ENCODE assay signal across 10 mouse cellular contexts in genomic region chr4:129141560-129142438, GRCm38 (mm10). TPM values are rescaled to one million over a fixed set of nuclear protein-coding genes. Genes with fewer than 3 reads are reported as not detected.
DNase-seq lines count a peak whose midpoint lies in the region; ATAC-seq and TF ChIP-seq lines count a peak whose summit lies in the region.
"Had no signal": no experiment of that assay in that cellular context is flagged by ENCODE, and none has a peak within 500 bp of the region (broad histone marks: within the 10 kb centered on the region; RNA-seq: fewer than 3 reads in every experiment).

No protein-coding gene starts in this region.

- TF ChIP-seq CTCF in forebrain, postnatal 0 days (IDR thresholded peaks at IDR 0.05; ENCODE audit: low read depth) = no peak
- no peak for TF ChIP-seq CTCF in stomach, postnatal 0 days (IDR thresholded peaks at IDR 0.05; ENCODE audit: low read depth)

- no peaks in the 10 kb centered on the region for H3K9me3 ChIP-seq in forebrain, postnatal 0 days (ENCODE audit: low read length)
- no peaks in the 10 kb centered on the region for H3K9me3 ChIP-seq in forebrain, embryonic 14.5 days (replicated peaks; ENCODE audit: control insufficient read depth, low read length)
- H3K9me3 ChIP-seq in stomach, embryonic 16.5 days (replicated peaks; ENCODE audit: control insufficient read depth, low read length) = no peaks in the 10 kb centered on the region
- H3K9me3 ChIP-seq in stomach, postnatal 0 days (ENCODE audit: control insufficient read depth, low read length) = no peaks in the 10 kb centered on the region
- H3K9me3 ChIP-seq in intestine, embryonic 16.5 days (ENCODE audit: control insufficient read depth, low read length) = no peaks in the 10 kb centered on the region

- DNase-seq in forebrain, postnatal 0 days = no peak
- no peak for DNase-seq in forebrain, embryonic 14.5 days (ENCODE audit: low spot score)
- no peak for DNase-seq in stomach, postnatal 0 days (ENCODE audit: low spot score)
- DNase-seq in kidney, adult 11 months = no peak
- no peak for DNase-seq in yolk sac, embryonic 10.5 days (ENCODE audit: low spot score)
- DNase-seq: lung, postnatal 4 days had no signal

- no peaks in the 10 kb centered on the region for H3K36me3 ChIP-seq in forebrain, postnatal 0 days (ENCODE audit: insufficient read depth)
- H3K36me3 ChIP-seq in forebrain, embryonic 14.5 days (ENCODE audit: control insufficient read depth, insufficient read depth, low read length) = no peaks in the 10 kb centered on the region
- no peaks in the 10 kb centered on the region for H3K36me3 ChIP-seq in stomach, embryonic 16.5 days (ENCODE audit: control insufficient read depth, insufficient read depth, low read length)
- H3K36me3 ChIP-seq in stomach, postnatal 0 days (ENCODE audit: control insufficient read depth, insufficient read depth, low read length) = no peaks in the 10 kb centered on the region
- H3K36me3 ChIP-seq in intestine, embryonic 16.5 days (ENCODE audit: control insufficient read depth, insufficient read depth, low read length) = no peaks in the 10 kb centered on the region

- WGBS in forebrain, postnatal 0 days = 64% methylated on average over 17 of the region's 17 CpGs
- WGBS in forebrain, embryonic 14.5 days = 74% methylated on average over 17 of the region's 17 CpGs
- 66% methylated on average over 17 of the region's 17 CpGs for WGBS in stomach, embryonic 16.5 days
- 66% methylated on average over 17 of the region's 17 CpGs for WGBS in stomach, postnatal 0 days
- 73% methylated on average over 17 of the region's 17 CpGs for WGBS in intestine, embryonic 16.5 days

- no peak for TF ChIP-seq EP300 in stomach, postnatal 0 days (optimal IDR thresholded peaks at IDR 0.05)

- ATAC-seq in forebrain, postnatal 0 days = peak; percentile 47; the same call in 1 of the 2 replicates
- no peak for ATAC-seq in forebrain, embryonic 14.5 days
- 0 out of 2 replicates have a peak, but pooled peaks have one; percentile 32 for ATAC-seq in stomach, embryonic 16.5 days (ENCODE audit: insufficient read depth, low FRiP score)
- no peak for ATAC-seq in stomach, postnatal 0 days (ENCODE audit: low FRiP score, low TSS enrichment)
- ATAC-seq in intestine, embryonic 16.5 days = peak; percentile 26; the same call in 1 of the 2 replicates
- ATAC-seq in activated CD4-positive, CD25-positive, alpha-beta regulatory T cell, adult 4 months = no peak

- H3K4me3 ChIP-seq in forebrain, postnatal 0 days (ENCODE audit: low read depth, low read length) = no peak overlapping the region
- H3K4me3 ChIP-seq in forebrain, embryonic 14.5 days (ENCODE audit: low read depth, low read length) = no peak overlapping the region
- no peak overlapping the region for H3K4me3 ChIP-seq in stomach, embryonic 16.5 days (replicated peaks; ENCODE audit: low read length)
- H3K4me3 ChIP-seq in stomach, postnatal 0 days (ENCODE audit: low read depth, low read length) = no peak overlapping the region
- H3K4me3 ChIP-seq in intestine, embryonic 16.5 days (ENCODE audit: low read length) = no peak overlapping the region

- no peak overlapping the region for H3K27ac ChIP-seq in forebrain, postnatal 0 days (ENCODE audit: low read depth, low read length)
- H3K27ac ChIP-seq in forebrain, embryonic 14.5 days (ENCODE audit: low read depth, low read length) = no peak overlapping the region
- H3K27ac ChIP-seq in stomach, embryonic 16.5 days (ENCODE audit: low read length) = no peak overlapping the region
- no peak overlapping the region; the same call in 1 of the 2 replicates for H3K27ac ChIP-seq in stomach, postnatal 0 days (replicated peaks)
- no peak overlapping the region for H3K27ac ChIP-seq in intestine, embryonic 16.5 days (ENCODE audit: low read length)

- no peak overlapping the region for H3K4me2 ChIP-seq in forebrain, postnatal 0 days (ENCODE audit: low read depth)
- H3K4me2 ChIP-seq in forebrain, embryonic 14.5 days (ENCODE audit: low read length) = no peak overlapping the region
- no peak overlapping the region for H3K4me2 ChIP-seq in stomach, embryonic 16.5 days (ENCODE audit: low read depth, low read length)
- H3K4me2 ChIP-seq in stomach, postnatal 0 days (replicated peaks; ENCODE audit: low read depth) = no peak overlapping the region
- no peak overlapping the region for H3K4me2 ChIP-seq in intestine, embryonic 16.5 days (ENCODE audit: low read depth, low read length)

- H3K27me3 ChIP-seq in forebrain, postnatal 0 days (ENCODE audit: insufficient read depth, low read length) = no peaks in the 10 kb centered on the region
- H3K27me3 ChIP-seq in forebrain, embryonic 14.5 days (replicated peaks; ENCODE audit: control insufficient read depth, insufficient read depth, low read length) = peaks cover 17% of the 10 kb centered on the region; the same call in 1 of the 2 replicates
- H3K27me3 ChIP-seq in stomach, embryonic 16.5 days (ENCODE audit: control insufficient read depth, insufficient read depth, low read length) = no peaks in the 10 kb centered on the region; the same call in 1 of the 2 replicates
- H3K27me3 ChIP-seq in stomach, postnatal 0 days (ENCODE audit: control insufficient read depth, insufficient read depth, low read length) = no peaks in the 10 kb centered on the region
- peaks cover 9% of the 10 kb centered on the region; the same call in 1 of the 2 replicates for H3K27me3 ChIP-seq in intestine, embryonic 16.5 days (replicated peaks; ENCODE audit: control insufficient read depth, insufficient read depth, low read length)

- H3K4me1 ChIP-seq in forebrain, postnatal 0 days (ENCODE audit: insufficient read depth) = peaks cover 11% of the 10 kb centered on the region
- peaks cover 16% of the 10 kb centered on the region for H3K4me1 ChIP-seq in forebrain, embryonic 14.5 days (ENCODE audit: control insufficient read depth, insufficient read depth, low read length)
- H3K4me1 ChIP-seq in stomach, embryonic 16.5 days (ENCODE audit: control insufficient read depth, insufficient read depth, low read length) = peaks cover 25% of the 10 kb centered on the region
- H3K4me1 ChIP-seq in stomach, postnatal 0 days (replicated peaks; ENCODE audit: control insufficient read depth, insufficient read depth) = peaks cover 6% of the 10 kb centered on the region; the same call in 1 of the 2 replicates
- peaks cover 12% of the 10 kb centered on the region for H3K4me1 ChIP-seq in intestine, embryonic 16.5 days (ENCODE audit: control insufficient read depth, insufficient read depth, low read length)

- H3K9ac ChIP-seq in forebrain, postnatal 0 days = no peak overlapping the region
- H3K9ac ChIP-seq in forebrain, embryonic 14.5 days (ENCODE audit: low read length) = no peak overlapping the region
- H3K9ac ChIP-seq in stomach, embryonic 16.5 days (ENCODE audit: low read length) = no peak overlapping the region
- H3K9ac ChIP-seq in stomach, postnatal 0 days (ENCODE audit: low read length) = no peak overlapping the region
- no peak overlapping the region for H3K9ac ChIP-seq in intestine, embryonic 16.5 days (ENCODE audit: low read depth, low read length)

RNA-seq across cellular contexts. Expression of gene Fndc5, which starts 5.0 kb away (rescaled TPM):
- 10.3 and 11.6 TPM in 2 replicates for total RNA-seq in forebrain, postnatal 0 days (2014; rRNA removed)
- 5.8 and 8.3 TPM in 2 replicates for polyA plus RNA-seq in forebrain, postnatal 0 days (2015; fragmentation: Nextera tagmentation; extraction: Ambion mirVana)
- polyA plus RNA-seq in forebrain, embryonic 14.5 days (2014; fragmentation: Nextera tagmentation; extraction: Ambion mirVana) = 1.3 and 1.7 TPM in 2 replicates
- 1.3 and 2.6 TPM in 2 replicates for polyA plus RNA-seq in stomach, embryonic 16.5 days (2015; fragmentation: Nextera tagmentation; extraction: Ambion mirVana)
- 2.0 and 2.4 TPM in 2 replicates for polyA plus RNA-seq in stomach, postnatal 0 days (2015; fragmentation: Nextera tagmentation; extraction: Ambion mirVana)
- polyA plus RNA-seq in intestine, embryonic 16.5 days (2015; fragmentation: Nextera tagmentation; extraction: Ambion mirVana) = 1.5 and 2.2 TPM in 2 replicates
- polyA plus RNA-seq in activated CD4-positive, CD25-positive, alpha-beta regulatory T cell, adult 4 months (2017; shearing (Covaris generic)) = under 1 TPM; 0.28 to 0.56 TPM

RNA-seq across cellular contexts. Expression of gene Hpca, which starts 20.0 kb away (rescaled TPM):
- 129 and 214 TPM in 2 replicates for total RNA-seq in forebrain, postnatal 0 days (2014; rRNA removed)
- polyA plus RNA-seq in forebrain, postnatal 0 days (2015; fragmentation: Nextera tagmentation; extraction: Ambion mirVana) = 110 and 128 TPM in 2 replicates
- polyA plus RNA-seq in forebrain, embryonic 14.5 days (2014; fragmentation: Nextera tagmentation; extraction: Ambion mirVana) = 16.8 and 23.1 TPM in 2 replicates
- 1.8 and 2.0 TPM in 2 replicates for polyA plus RNA-seq in stomach, embryonic 16.5 days (2015; fragmentation: Nextera tagmentation; extraction: Ambion mirVana)
- polyA plus RNA-seq in stomach, postnatal 0 days (2015; fragmentation: Nextera tagmentation; extraction: Ambion mirVana) = 0.91 and 0.99 TPM in 2 replicates
- 4.0 and 4.5 TPM in 2 replicates for polyA plus RNA-seq in intestine, embryonic 16.5 days (2015; fragmentation: Nextera tagmentation; extraction: Ambion mirVana)
- not detected for polyA plus RNA-seq in activated CD4-positive, CD25-positive, alpha-beta regulatory T cell, adult 4 months (2017; shearing (Covaris generic))

RNA-seq across cellular contexts. Expression of gene Tmem54, which starts 36.5 kb away (rescaled TPM):
- total RNA-seq in forebrain, postnatal 0 days (2014; rRNA removed) = not detected in 2 replicates
- polyA plus RNA-seq in forebrain, postnatal 0 days (2015; fragmentation: Nextera tagmentation; extraction: Ambion mirVana) = not detected in 2 replicates
- polyA plus RNA-seq in forebrain, embryonic 14.5 days (2014; fragmentation: Nextera tagmentation; extraction: Ambion mirVana) = not detected in 2 replicates
- polyA plus RNA-seq in stomach, embryonic 16.5 days (2015; fragmentation: Nextera tagmentation; extraction: Ambion mirVana) = 44.2 and 53.2 TPM in 2 replicates
- polyA plus RNA-seq in stomach, postnatal 0 days (2015; fragmentation: Nextera tagmentation; extraction: Ambion mirVana) = 106 and 115 TPM in 2 replicates
- polyA plus RNA-seq in intestine, embryonic 16.5 days (2015; fragmentation: Nextera tagmentation; extraction: Ambion mirVana) = 159 and 167 TPM in 2 replicates
- polyA plus RNA-seq in activated CD4-positive, CD25-positive, alpha-beta regulatory T cell, adult 4 months (2017; shearing (Covaris generic)) = not detected
- total RNA-seq: layer of hippocampus, adult 18-20 months had no signal

RNA-seq across cellular contexts. Expression of gene S100pbp, which starts 47.7 kb away (rescaled TPM):
- 41.4 and 52.2 TPM in 2 replicates for total RNA-seq in forebrain, postnatal 0 days (2014; rRNA removed)
- polyA plus RNA-seq in forebrain, postnatal 0 days (2015; fragmentation: Nextera tagmentation; extraction: Ambion mirVana) = 11.0 and 15.6 TPM in 2 replicates
- 9.7 and 11.8 TPM in 2 replicates for polyA plus RNA-seq in forebrain, embryonic 14.5 days (2014; fragmentation: Nextera tagmentation; extraction: Ambion mirVana)
- 13.0 and 13.1 TPM in 2 replicates for polyA plus RNA-seq in stomach, embryonic 16.5 days (2015; fragmentation: Nextera tagmentation; extraction: Ambion mirVana)
- 3.7 and 4.5 TPM in 2 replicates for polyA plus RNA-seq in stomach, postnatal 0 days (2015; fragmentation: Nextera tagmentation; extraction: Ambion mirVana)
- polyA plus RNA-seq in intestine, embryonic 16.5 days (2015; fragmentation: Nextera tagmentation; extraction: Ambion mirVana) = 10.3 and 10.9 TPM in 2 replicates
- polyA plus RNA-seq in activated CD4-positive, CD25-positive, alpha-beta regulatory T cell, adult 4 months (2017; shearing (Covaris generic)) = 10 to 100 TPM; 24.4 to 26.3 TPM

RNA-seq across cellular contexts. Expression of gene Yars, which starts 47.8 kb away (rescaled TPM):
- total RNA-seq in forebrain, postnatal 0 days (2014; rRNA removed) = 97.7 and 119 TPM in 2 replicates
- 108 and 120 TPM in 2 replicates for polyA plus RNA-seq in forebrain, postnatal 0 days (2015; fragmentation: Nextera tagmentation; extraction: Ambion mirVana)
- 110 and 126 TPM in 2 replicates for polyA plus RNA-seq in forebrain, embryonic 14.5 days (2014; fragmentation: Nextera tagmentation; extraction: Ambion mirVana)
- 72.9 and 80.0 TPM in 2 replicates for polyA plus RNA-seq in stomach, embryonic 16.5 days (2015; fragmentation: Nextera tagmentation; extraction: Ambion mirVana)
- polyA plus RNA-seq in stomach, postnatal 0 days (2015; fragmentation: Nextera tagmentation; extraction: Ambion mirVana) = 41.3 and 44.2 TPM in 2 replicates
- 104 and 107 TPM in 2 replicates for polyA plus RNA-seq in intestine, embryonic 16.5 days (2015; fragmentation: Nextera tagmentation; extraction: Ambion mirVana)
- polyA plus RNA-seq in activated CD4-positive, CD25-positive, alpha-beta regulatory T cell, adult 4 months (2017; shearing (Covaris generic)) = 10 to 100 TPM; 26.3 to 28.5 TPM

Comparison
In these comparisons a context has a peak if more than half of its experiments do, and no peak if none do; other contexts are left out.
1. ATAC-seq: peak in forebrain, postnatal 0 days (single experiment), stomach, embryonic 16.5 days (single experiment) and intestine, embryonic 16.5 days (single experiment); none in forebrain, embryonic 14.5 days (single experiment), stomach, postnatal 0 days (single experiment) and activated CD4-positive, CD25-positive, alpha-beta regulatory T cell, adult 4 months (single experiment).
2. RNA of gene Tmem54, which starts 36.5 kb away (polyA plus RNA-seq): 159 to 167 TPM in intestine, embryonic 16.5 days, 106 to 115 TPM in stomach, postnatal 0 days and 44.2 to 53.2 TPM in stomach, embryonic 16.5 days; not detected in forebrain, postnatal 0 days, not detected in forebrain, embryonic 14.5 days and not detected in activated CD4-positive, CD25-positive, alpha-beta regulatory T cell, adult 4 months; every median in the first group is over 10 times any median in the second.